Comparison of ENCODE assay signal across 8 mouse cellular contexts in genomic region chr11:58009516-58010141, GRCm38 (mm10). TPM values are rescaled to one million over a fixed set of nuclear protein-coding genes. Genes with fewer than 3 reads are reported as not detected.
A peak's percentile ranks its signal among the peaks of the same experiment; 100 is the strongest.
DNase-seq lines count a peak whose midpoint lies in the region; ATAC-seq and TF ChIP-seq lines count a peak whose summit lies in the region.

No protein-coding gene starts in this region.

- H3K27ac ChIP-seq in heart, embryonic 13.5 days (replicated peaks), result peak overlapping the region; percentile 93
- peak overlapping the region; percentile 93 for H3K27ac ChIP-seq in kidney, postnatal 0 days
- peak overlapping the region; percentile 94 for H3K27ac ChIP-seq in liver, embryonic 15.5 days (replicated peaks)

- WGBS in heart, embryonic 13.5 days, result under 1% methylated on average over 78 of the region's 78 CpGs
- WGBS in kidney, postnatal 0 days, result under 1% methylated on average over 75 of the region's 78 CpGs
- under 1% methylated on average over 78 of the region's 78 CpGs for WGBS in liver, embryonic 15.5 days (ENCODE audit: insufficient replicate concordance)

- H3K4me1 ChIP-seq in heart, embryonic 13.5 days, result peaks cover 50% of the 10 kb centered on the region
- peaks cover 13% of the 10 kb centered on the region for H3K4me1 ChIP-seq in kidney, postnatal 0 days (replicated peaks; ENCODE audit: insufficient read depth, low read length)
- peaks cover 60% of the 10 kb centered on the region for H3K4me1 ChIP-seq in liver, embryonic 15.5 days (replicated peaks)

- H3K9me3 ChIP-seq in heart, embryonic 13.5 days, result no peaks in the 10 kb centered on the region
- H3K9me3 ChIP-seq in kidney, postnatal 0 days (replicated peaks; ENCODE audit: low read length), result no peaks in the 10 kb centered on the region
- no peaks in the 10 kb centered on the region for H3K9me3 ChIP-seq in liver, embryonic 15.5 days (replicated peaks)

- no peaks in the 10 kb centered on the region for H3K27me3 ChIP-seq in heart, embryonic 13.5 days (replicated peaks)
- no peaks in the 10 kb centered on the region for H3K27me3 ChIP-seq in kidney, postnatal 0 days (ENCODE audit: insufficient read depth, low read length)
- H3K27me3 ChIP-seq in liver, embryonic 15.5 days, result no peaks in the 10 kb centered on the region
- H3K27me3 ChIP-seq in splenic B cell, adult 2 months (ENCODE audit: control insufficient read depth, insufficient read depth, low read length, poor library complexity, severe bottlenecking), result no peaks in the 10 kb centered on the region

- no peaks in the 10 kb centered on the region for H3K36me3 ChIP-seq in heart, embryonic 13.5 days
- H3K36me3 ChIP-seq in kidney, postnatal 0 days (ENCODE audit: insufficient read depth, low read length), result no peaks in the 10 kb centered on the region
- no peaks in the 10 kb centered on the region for H3K36me3 ChIP-seq in liver, embryonic 15.5 days (replicated peaks)
- no peaks in the 10 kb centered on the region for H3K36me3 ChIP-seq in splenic B cell, adult 2 months (ENCODE audit: control insufficient read depth, insufficient read depth, low read length, poor library complexity, severe bottlenecking)

- H3K4me3 ChIP-seq in heart, embryonic 13.5 days, result peak overlapping the region; percentile 100
- peak overlapping the region; percentile 76 for H3K4me3 ChIP-seq in kidney, postnatal 0 days (replicated peaks; ENCODE audit: low read depth, low read length)
- peak overlapping the region; percentile 91 for H3K4me3 ChIP-seq in liver, embryonic 15.5 days (replicated peaks)

- peak overlapping the region; percentile 94 for H3K4me2 ChIP-seq in heart, embryonic 13.5 days
- peak overlapping the region; percentile 84 for H3K4me2 ChIP-seq in kidney, postnatal 0 days (ENCODE audit: low read length)
- peak overlapping the region; percentile 94 for H3K4me2 ChIP-seq in liver, embryonic 15.5 days

- H3K9ac ChIP-seq in heart, embryonic 13.5 days, result peak overlapping the region; percentile 99
- peak overlapping the region; percentile 91 for H3K9ac ChIP-seq in kidney, postnatal 0 days (ENCODE audit: low read depth, low read length)
- H3K9ac ChIP-seq in liver, embryonic 15.5 days, result peak overlapping the region; percentile 95

- no peak for TF ChIP-seq POLR2A in brain, embryonic 14.5 days (IDR thresholded peaks at IDR 0.05; ENCODE audit: borderline replicate concordance, extremely low read depth, insufficient read depth, insufficient read length, poor library complexity, severe bottlenecking)

- peak; percentile 57 for DNase-seq in brain, embryonic 14.5 days (ENCODE audit: low read depth)
- DNase-seq in kidney, postnatal 0 days (ENCODE audit: low spot score), result peak; percentile 54
- DNase-seq in natural killer cell, adult 2 months (ENCODE audit: low spot score in 2 of 2), result peak; percentile 42 to 60
- DNase-seq in splenic B cell, adult 2 months (ENCODE audit: low read depth, low spot score), result peak; percentile 56

- ATAC-seq in CD4-positive, CD25-positive, alpha-beta regulatory T cell, adult 4 months, result peak; percentile 38
- peak; percentile 72 for ATAC-seq in erythroid progenitor cell, adult 5-6 weeks (replicated peaks; ENCODE audit: low FRiP score, poor library complexity, severe bottlenecking)
- peak; percentile 62 for ATAC-seq in heart, embryonic 13.5 days (ENCODE audit: extremely low read depth, insufficient number of reproducible peaks, low FRiP score, low TSS enrichment)
- ATAC-seq in kidney, postnatal 0 days (replicated peaks; ENCODE audit: low FRiP score, low read depth), result peak; percentile 47
- ATAC-seq in liver, embryonic 15.5 days (ENCODE audit: insufficient read depth), result peak; percentile 73

- TF ChIP-seq CTCF in brain, embryonic 14.5 days (IDR thresholded peaks at IDR 0.05; ENCODE audit: borderline replicate concordance, extremely low read depth, insufficient read depth, insufficient read length), result no peak
- no peak for TF ChIP-seq CTCF in kidney, postnatal 0 days (IDR thresholded peaks at IDR 0.05; ENCODE audit: low read depth)

RNA-seq across cellular contexts. Expression of gene Larp1, which starts 0.8 kb away (rescaled TPM):
- 10 to 100 TPM; 27.0 to 36.1 TPM for polyA plus RNA-seq in CD4-positive, CD25-positive, alpha-beta regulatory T cell, adult 4 months (2017; shearing (Covaris generic))
- 36.5 and 57.6 TPM in 2 replicates for polyA plus RNA-seq in brain, embryonic 14.5 days (2012; rRNA removed)
- total RNA-seq in erythroid progenitor cell, adult 5-6 weeks (2015; ENCODE audit: low replicate concordance), result 32.4 and 35.6 TPM in 2 replicates
- 25.1 and 33.9 TPM in 2 replicates for total RNA-seq in erythroid progenitor cell, adult 5-6 weeks (2017; ENCODE audit: low replicate concordance)
- polyA plus RNA-seq in heart, embryonic 13.5 days (2015; fragmentation: Nextera tagmentation; extraction: Ambion mirVana), result 11.7 and 12.8 TPM in 2 replicates
- 12.9 and 14.0 TPM in 2 replicates for polyA plus RNA-seq in kidney, postnatal 0 days (2015; fragmentation: Nextera tagmentation; extraction: Ambion mirVana)
- 17.3 and 19.8 TPM in 2 replicates for polyA plus RNA-seq in liver, embryonic 15.5 days (2015; fragmentation: Nextera tagmentation; extraction: Ambion mirVana)

Comparison
In these comparisons a context has a peak if more than half of its experiments do, and no peak if none do; other contexts are left out.
1. Peak in every context shown above with its lines: DNase-seq, ATAC-seq, H3K4me3 ChIP-seq and H3K27ac ChIP-seq.